Mouse (Mus musculus): ENCODE measurements around the gene Clic3. TPM values are rescaled to one million over a fixed set of nuclear protein-coding genes. Genes with fewer than 3 reads are reported as not detected.

Gene Clic3
- total RNA-seq, 4 experiments from 2014 or later = 1.2 to 1.6 TPM; not detected in 2

- DNase-seq (ENCODE audit: low spot score in 2 of 2) = no peak
Observed at GRCm38 (mm10) chr2:25441067-25441466, 15.6 kb upstream of the Clic3 start.

- DNase-seq (ENCODE audit: low spot score in 2 of 2) = no peak
Observed at GRCm38 (mm10) chr2:25442682-25443081, 14.0 kb upstream of the Clic3 start.

DNA sequence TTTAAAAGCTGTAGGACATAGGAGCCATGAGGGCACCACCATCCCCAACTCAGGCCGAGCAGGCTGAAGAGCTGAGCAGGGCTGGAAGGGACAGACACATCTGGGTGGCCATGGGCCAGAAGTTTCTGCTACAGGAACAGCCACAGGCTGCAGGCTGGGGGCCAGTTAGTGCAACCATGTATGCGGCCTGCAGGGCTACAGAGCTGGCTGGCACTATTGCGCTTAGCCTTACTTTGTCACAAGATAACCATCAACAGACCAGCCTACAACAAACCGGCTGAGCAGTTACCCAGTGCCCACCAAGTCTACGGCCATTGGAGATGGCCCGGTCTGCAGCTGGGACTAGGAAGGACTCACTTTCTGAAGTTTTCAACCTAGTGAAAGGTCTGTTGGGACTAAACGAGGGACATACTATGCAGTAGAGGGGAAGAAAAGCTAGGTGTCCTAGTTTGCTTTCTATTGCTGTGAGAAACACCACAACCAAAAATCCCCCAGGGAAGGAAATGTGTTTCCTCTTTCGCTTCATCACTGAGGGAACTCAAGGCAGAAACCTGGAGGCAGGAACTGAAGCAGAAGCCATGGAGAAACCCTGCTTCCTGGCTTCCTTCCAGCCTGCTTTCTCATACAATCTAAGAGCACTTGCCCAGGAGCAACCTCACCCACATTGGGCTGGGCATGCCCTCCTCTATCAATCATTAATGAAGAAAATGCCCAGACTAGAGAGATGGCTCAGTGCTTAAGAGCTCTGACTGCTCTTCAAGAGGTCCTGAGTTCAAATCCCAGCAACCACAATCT, 5.6 kb upstream of the Clic3 start:
- no peak for DNase-seq (ENCODE audit: low spot score in 2 of 2)

DNA sequence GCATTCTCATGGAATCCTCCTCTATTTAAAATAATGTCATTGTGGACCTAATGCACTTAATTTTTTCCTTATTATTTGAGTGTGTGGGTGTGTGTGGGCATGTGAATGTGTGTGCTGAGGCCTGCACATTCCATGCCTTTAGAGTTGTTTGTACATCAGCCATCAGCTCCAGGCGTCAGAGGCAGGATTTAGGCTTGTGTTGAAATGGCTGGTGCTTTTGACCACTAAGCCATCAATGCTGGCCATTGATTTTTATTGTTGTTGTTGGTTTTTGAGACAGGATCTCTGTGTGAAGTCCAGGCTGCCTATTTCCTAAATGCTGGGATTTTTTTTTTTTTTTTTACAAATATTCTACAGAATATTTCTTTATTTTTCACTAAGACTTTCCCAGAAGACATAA, 3.7 kb upstream of the Clic3 start:
- no peak for DNase-seq (ENCODE audit: low spot score in 2 of 2)

- no peak for DNase-seq (ENCODE audit: low spot score in 2 of 2)
Observed at GRCm38 (mm10) chr2:25457022-25457896, 621 bp downstream of the Clic3 start.

DNA sequence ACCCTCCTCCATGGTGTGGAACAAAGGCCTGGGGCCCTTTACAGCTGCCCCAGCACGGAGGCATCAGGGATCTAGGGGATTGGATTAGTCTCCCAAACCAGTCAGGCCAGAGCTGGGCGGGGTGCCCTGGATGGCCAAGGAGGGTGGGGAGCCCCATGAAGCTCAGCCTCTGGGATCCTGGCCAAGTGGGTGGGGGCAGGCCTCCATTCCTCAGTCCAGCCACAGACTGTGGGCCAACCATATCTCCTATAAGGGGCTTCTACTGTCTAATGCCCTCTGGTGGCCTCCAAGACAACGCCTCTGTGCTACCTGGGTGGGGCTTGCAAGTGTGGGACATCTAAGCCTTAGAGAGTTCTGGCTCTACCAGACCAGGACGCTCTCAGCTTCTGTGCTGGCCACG, 2.3 kb downstream of the Clic3 start:
- no peak for DNase-seq (ENCODE audit: low spot score in 2 of 2)

DNA sequence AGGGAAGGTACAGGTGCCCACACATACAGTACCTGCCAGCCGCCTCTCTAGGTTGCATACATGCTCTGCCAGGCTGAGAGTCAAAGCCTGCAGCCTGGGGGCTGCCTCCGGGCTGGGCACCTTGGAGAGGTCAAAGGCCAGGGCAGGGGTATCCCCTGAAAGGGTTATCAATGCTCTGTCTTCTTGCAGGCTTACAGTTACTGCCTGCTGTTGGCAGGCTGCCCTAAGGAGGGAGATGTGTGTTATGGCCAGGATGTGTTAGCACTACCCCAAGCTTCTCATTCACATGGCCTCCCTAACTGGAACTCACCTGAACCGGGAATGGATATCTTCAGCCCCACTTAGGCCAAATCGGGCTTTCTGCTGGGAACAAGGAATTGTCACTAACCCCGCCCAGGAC, 3.5 kb downstream of the Clic3 start:
- DNase-seq (ENCODE audit: low spot score in 2 of 2) = peak in 1 of 2 experiments; percentile 65

GRCm38 (mm10) chr2:25460551-25461309, 4.1 kb downstream of the Clic3 start, which contains the start of gene Paxx:
Gene Paxx, minus strand, starts transcription at chr2:25461094.
- DNase-seq (ENCODE audit: low spot score in 2 of 2) = peak; percentile 86 to 95

GRCm38 (mm10) chr2:25461407-25461806, 4.8 kb downstream of the Clic3 start:
- DNase-seq (ENCODE audit: low spot score in 2 of 2) = no peak

DNA sequence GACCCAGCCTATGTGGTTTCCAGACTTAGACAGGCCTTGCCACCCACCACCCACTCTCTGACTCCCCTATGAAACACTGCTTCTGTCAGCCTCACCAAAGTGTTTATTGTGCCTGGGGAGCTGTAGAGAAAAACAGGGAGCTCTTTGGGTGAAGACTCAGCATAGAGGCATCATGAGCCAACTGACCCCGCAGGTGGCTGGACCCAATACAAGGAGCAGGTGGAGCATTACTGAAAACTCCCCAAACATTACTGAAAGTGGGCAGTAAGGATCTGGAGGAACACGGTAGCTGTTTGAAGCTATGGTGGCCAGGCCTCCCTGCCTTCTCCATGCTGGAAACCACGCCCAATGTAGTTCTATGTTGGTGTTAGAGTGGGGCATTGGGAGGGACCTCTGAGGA, 7.0 kb downstream of the Clic3 start:
- no peak for DNase-seq (ENCODE audit: low spot score in 2 of 2)

DNA sequence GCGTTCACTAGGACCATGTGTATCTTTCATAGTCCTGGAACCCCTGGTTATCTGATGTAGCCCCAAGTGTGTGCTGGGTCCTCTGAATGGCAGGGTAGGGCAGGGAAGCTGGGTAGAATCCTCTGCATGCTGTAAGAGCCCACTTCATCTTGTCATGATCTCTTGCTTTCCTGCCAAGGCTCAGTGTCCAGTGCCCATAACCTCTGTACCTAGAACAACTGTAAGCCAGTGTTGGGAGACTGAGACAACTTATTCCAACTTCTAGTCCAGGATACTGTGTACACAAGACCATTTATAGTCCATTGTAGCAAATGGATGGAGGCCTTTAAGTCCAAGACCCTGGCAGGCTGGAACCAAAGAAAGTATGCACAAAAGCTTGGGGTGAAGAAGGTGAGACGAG, 8.6 kb downstream of the Clic3 start:
- no peak for DNase-seq (ENCODE audit: low spot score in 2 of 2)

GRCm38 (mm10) chr2:25465816-25466635, 9.4 kb downstream of the Clic3 start:
- DNase-seq (ENCODE audit: low spot score in 2 of 2) = no peak

- DNase-seq (ENCODE audit: low spot score in 2 of 2) = no peak
Observed at GRCm38 (mm10) chr2:25467606-25468303, 11.1 kb downstream of the Clic3 start.

GRCm38 (mm10) chr2:25468962-25469915, 12.6 kb downstream of the Clic3 start:
- peak in 1 of 2 experiments; percentile 64 for DNase-seq (ENCODE audit: low spot score in 2 of 2)

DNA sequence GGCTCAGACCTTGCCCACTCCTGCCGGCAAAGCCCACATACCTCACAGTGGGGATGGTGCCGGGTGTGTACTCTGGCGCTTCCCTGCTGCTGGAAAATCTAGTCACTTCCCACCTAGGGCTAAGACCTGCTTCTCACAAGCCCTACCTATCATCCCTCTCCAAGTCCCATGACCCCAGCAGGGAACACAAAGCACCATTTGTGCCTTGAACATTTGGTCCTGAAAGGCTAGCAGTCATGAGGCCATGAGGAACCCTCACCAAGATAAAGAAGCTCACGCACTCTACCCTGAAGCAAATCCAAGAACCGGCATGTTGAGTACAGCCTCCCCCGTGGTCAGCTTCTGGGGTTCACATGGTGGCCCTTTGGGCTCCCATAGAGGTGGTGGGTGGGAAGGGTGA, 13.3 kb downstream of the Clic3 start, which contains the start of gene Ptgds:
Gene Ptgds (minus strand): TSS at position 78 of the 400 bp plus-strand sequence.
- no peak for DNase-seq (ENCODE audit: low spot score in 2 of 2)

DNA sequence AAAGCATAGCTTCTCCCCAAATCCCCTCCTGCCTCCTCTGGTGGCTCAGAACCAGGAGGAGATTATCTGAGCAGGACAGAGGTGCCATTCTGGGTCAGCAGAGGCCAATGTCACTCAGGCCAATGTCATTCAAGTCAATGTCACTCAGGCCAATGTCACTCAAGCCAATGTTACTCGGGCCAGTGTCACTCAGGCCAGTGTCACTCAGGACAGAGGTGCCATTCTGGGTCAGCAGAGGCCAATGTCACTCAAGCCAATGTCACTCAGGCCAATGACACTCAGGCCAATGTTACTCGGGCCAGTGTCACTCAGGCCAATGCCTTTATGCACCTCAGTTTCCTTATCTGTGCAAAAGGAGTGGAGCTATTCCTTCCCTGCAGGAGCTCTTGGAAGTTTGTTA, 15.9 kb downstream of the Clic3 start:
- DNase-seq (ENCODE audit: low spot score in 2 of 2) = no peak

DNA sequence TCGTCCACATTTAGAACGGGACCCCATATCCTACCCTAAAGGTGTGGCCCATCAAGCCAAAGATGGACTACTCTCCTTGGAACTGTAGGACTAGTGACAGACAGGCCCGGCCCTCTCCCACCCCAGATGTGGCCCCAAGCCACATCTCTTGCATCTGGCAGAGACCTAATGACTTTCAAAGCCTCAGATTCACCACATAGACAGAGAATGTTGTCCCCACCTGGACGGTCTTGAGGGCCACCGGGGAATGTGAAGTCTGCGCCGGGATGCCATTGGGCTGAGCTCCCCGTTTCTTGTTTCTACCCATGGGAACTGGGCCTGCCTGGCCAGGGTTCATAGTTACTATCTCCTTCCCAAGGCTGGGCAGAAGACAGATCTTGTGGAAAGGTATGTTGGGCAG, 20.9 kb downstream of the Clic3 start:
- no peak for DNase-seq (ENCODE audit: low spot score in 2 of 2)

DNA sequence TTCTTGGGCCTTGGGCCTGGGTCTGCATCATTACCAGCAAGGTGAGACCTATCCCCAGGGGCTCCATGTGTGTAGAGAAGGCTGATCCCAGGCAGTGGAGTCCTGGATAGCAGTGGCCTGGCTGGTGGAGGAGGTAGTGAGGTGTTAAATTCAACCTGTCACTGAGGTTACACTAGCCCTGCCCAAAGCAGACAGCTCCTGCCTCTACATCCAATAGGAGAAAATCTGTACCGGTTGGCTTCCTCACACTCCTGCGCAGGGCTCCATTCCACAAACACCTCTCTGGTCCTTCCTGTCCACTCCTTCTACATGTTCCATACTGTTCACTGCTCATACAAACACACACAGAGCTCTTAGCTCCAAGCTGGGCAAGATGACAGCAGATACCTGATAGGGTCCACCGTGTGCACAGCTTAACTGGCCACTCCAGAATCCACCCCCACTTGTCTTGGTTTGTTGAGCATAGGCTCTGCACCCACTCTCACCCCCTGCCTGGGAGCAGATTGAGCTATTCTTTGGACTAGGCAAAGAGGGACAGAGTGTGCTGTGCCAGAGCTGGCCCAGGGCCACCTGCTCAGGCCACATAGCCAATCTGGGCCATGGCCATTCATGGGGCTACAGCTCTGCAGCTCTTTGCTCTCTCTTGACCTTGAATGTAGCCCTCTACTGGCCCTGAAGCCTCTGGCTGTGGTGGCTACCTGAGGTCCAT, 21.5 kb downstream of the Clic3 start:
- DNase-seq (ENCODE audit: low spot score in 2 of 2) = peak in 1 of 2 experiments; percentile 72
